ENCODE assay signal across 10 mouse cellular contexts in the genomic region with DNA sequence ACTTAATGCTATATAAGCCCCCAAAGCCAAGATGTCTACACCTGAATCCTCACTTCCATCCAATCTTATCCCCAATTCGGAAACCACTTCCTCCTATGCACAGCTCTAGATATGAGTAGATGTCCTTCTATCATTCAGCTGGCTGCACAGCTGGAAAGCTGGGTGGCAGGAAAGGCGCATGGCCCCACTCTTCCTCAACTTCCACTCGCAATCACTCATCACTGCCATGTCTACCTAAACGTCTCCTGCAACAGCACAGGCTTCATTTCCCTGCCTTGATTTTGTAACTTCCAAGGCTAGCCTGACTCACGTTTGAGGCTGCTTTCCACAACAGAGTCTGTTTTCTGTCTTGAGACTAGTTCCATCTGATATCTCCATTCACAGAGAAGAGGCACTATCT. TPM values are rescaled to one million over a fixed set of nuclear protein-coding genes. Genes with fewer than 3 reads are reported as not detected.
DNase-seq lines count a peak whose midpoint lies in the region; ATAC-seq and TF ChIP-seq lines count a peak whose summit lies in the region.
"Had no signal": no experiment of that assay in that cellular context is flagged by ENCODE, and none has a peak within 500 bp of the region (broad histone marks: within the 10 kb centered on the region; RNA-seq: fewer than 3 reads in every experiment).

No protein-coding gene starts in this region.

- no peak for ATAC-seq in erythroblast, adult 5-6 weeks (replicated peaks; ENCODE audit: low FRiP score, poor library complexity, severe bottlenecking)
- no peak for ATAC-seq in forebrain, embryonic 16.5 days
- ATAC-seq in liver, embryonic 14.5 days (ENCODE audit: insufficient read depth): no peak

- no peaks in the 10 kb centered on the region for H3K27me3 ChIP-seq in erythroblast, embryonic 14.5 days (ENCODE audit: control insufficient read depth)
- H3K27me3 ChIP-seq in forebrain, embryonic 16.5 days (replicated peaks; ENCODE audit: control insufficient read depth, insufficient read depth, low read length): no peaks in the 10 kb centered on the region
- no peaks in the 10 kb centered on the region for H3K27me3 ChIP-seq in liver, embryonic 14.5 days (ENCODE audit: control insufficient read depth, insufficient read depth, low read length)

- peak; percentile 58 for DNase-seq in 416B (ENCODE audit: low read depth)
- no peak for DNase-seq in liver, embryonic 14.5 days (ENCODE audit: low read depth in 3 of 3, low spot score in 3 of 3)
- no peak for DNase-seq in urinary bladder, postnatal 4 days (ENCODE audit: low spot score in 2 of 2)
- DNase-seq in right cerebral cortex, postnatal 36 days (ENCODE audit: low spot score in 2 of 2): no peak
- DNase-seq in kidney, adult 11 months: no peak
- DNase-seq: adrenal gland, adult 8-10 months; thymus, postnatal 14 days had no signal

- TF ChIP-seq EP300 in liver, embryonic 14.5 days (IDR thresholded peaks at IDR 0.05; ENCODE audit: low read depth): no peak

- peak overlapping the region; percentile 59 for H3K4me2 ChIP-seq in forebrain, embryonic 16.5 days (ENCODE audit: low read length)
- H3K4me2 ChIP-seq in liver, embryonic 14.5 days (ENCODE audit: low read depth): peak overlapping the region; percentile 86

- no peaks in the 10 kb centered on the region for H3K9me3 ChIP-seq in erythroblast, embryonic 14.5 days (ENCODE audit: control insufficient read depth, low read length)
- H3K9me3 ChIP-seq in forebrain, embryonic 16.5 days (ENCODE audit: control insufficient read depth, low read length): no peaks in the 10 kb centered on the region
- H3K9me3 ChIP-seq in liver, embryonic 14.5 days (ENCODE audit: control insufficient read depth, low read length): no peaks in the 10 kb centered on the region

- H3K27ac ChIP-seq in forebrain, embryonic 16.5 days (ENCODE audit: low read length): no peak overlapping the region
- H3K27ac ChIP-seq in liver, embryonic 14.5 days: no peak overlapping the region

- H3K9ac ChIP-seq in forebrain, embryonic 16.5 days (replicated peaks; ENCODE audit: low read depth, low read length): peak overlapping the region; percentile 30; the same call in 1 of the 2 replicates
- 0 out of 2 replicates have a peak overlapping the region, but pooled peaks have one; percentile 12 for H3K9ac ChIP-seq in liver, embryonic 14.5 days (replicated peaks)

- H3K36me3 ChIP-seq in erythroblast, embryonic 14.5 days (ENCODE audit: control insufficient read depth): no peaks in the 10 kb centered on the region
- no peaks in the 10 kb centered on the region for H3K36me3 ChIP-seq in forebrain, embryonic 16.5 days (ENCODE audit: control insufficient read depth, insufficient read depth)
- no peaks in the 10 kb centered on the region for H3K36me3 ChIP-seq in liver, embryonic 14.5 days (replicated peaks; ENCODE audit: control insufficient read depth, insufficient read depth, low read depth)

- WGBS in forebrain, embryonic 16.5 days: 47% methylated on average over 5 of the region's 5 CpGs
- 12% methylated on average over 5 of the region's 5 CpGs for WGBS in liver, embryonic 14.5 days (ENCODE audit: insufficient replicate concordance)

- H3K4me1 ChIP-seq in erythroblast, embryonic 14.5 days (ENCODE audit: control insufficient read depth): peaks cover 33% of the 10 kb centered on the region
- H3K4me1 ChIP-seq in forebrain, embryonic 16.5 days (replicated peaks; ENCODE audit: control insufficient read depth, insufficient read depth, low read length): peaks cover 42% of the 10 kb centered on the region
- H3K4me1 ChIP-seq in liver, embryonic 14.5 days (replicated peaks; ENCODE audit: control insufficient read depth in 2 of 2, insufficient read depth in 2 of 2, low read length in 1 of 2): peaks cover 4 to 22% of the 10 kb centered on the region in 2 experiments

- no peak for TF ChIP-seq CTCF in liver, embryonic 14.5 days (IDR thresholded peaks at IDR 0.05; ENCODE audit: low read depth)

- peak overlapping the region; percentile 1 for H3K4me3 ChIP-seq in erythroblast, embryonic 14.5 days (replicated peaks)
- peak overlapping the region; percentile 27 for H3K4me3 ChIP-seq in forebrain, embryonic 16.5 days (replicated peaks; ENCODE audit: low read length)
- H3K4me3 ChIP-seq in liver, embryonic 14.5 days (ENCODE audit: insufficient read depth in 1 of 2, low read depth in 2 of 2, low read length in 2 of 2): no peak overlapping the region

RNA-seq across cellular contexts. Expression of gene Dock7, which starts 1.7 kb away (rescaled TPM):
- polyA plus RNA-seq in erythroblast, embryonic 14.5 days (2012): 0.07 and 0.39 TPM in 2 replicates
- 1.3 and 11.7 TPM in 2 replicates for total RNA-seq in erythroblast, adult 5-6 weeks (2015; ENCODE audit: low replicate concordance)
- 3.1 and 10.9 TPM in 2 replicates for total RNA-seq in erythroblast, adult 5-6 weeks (2017; ENCODE audit: low replicate concordance)
- polyA plus RNA-seq in forebrain, embryonic 16.5 days (2015; fragmentation: Nextera tagmentation; extraction: Ambion mirVana): 86.0 and 87.1 TPM in 2 replicates
- 8.3 and 15.2 TPM in 2 replicates for polyA plus RNA-seq in liver, embryonic 14.5 days (2012; rRNA removed)
- 9.0 and 10.6 TPM in 2 replicates for polyA plus RNA-seq in liver, embryonic 14.5 days (2014; fragmentation: Nextera tagmentation; extraction: Ambion mirVana)

Comparison
In these comparisons a context has a peak if more than half of its experiments do, and no peak if none do; other contexts are left out.
1. H3K4me3 ChIP-seq: peak in erythroblast, embryonic 14.5 days (single experiment) and forebrain, embryonic 16.5 days (single experiment); none in liver, embryonic 14.5 days (0 of 2).